Mouse (Mus musculus) olfactory bulb, adult 2 months (tissue): ENCODE measurements around the gene Cacna1d. TPM values are rescaled to one million over a fixed set of nuclear protein-coding genes. Genes with fewer than 3 reads are reported as not detected.

ENCODE experiments used
- H3K27ac ChIP-seq: fragments of 200-500 bp; 2 replicates; pipeline ENCODE4 v1.5.1; 2012; ENCODE audit warnings: low read depth, low read length; ENCODE audit not compliant: insufficient read depth
- H3K4me1 ChIP-seq: fragments of 200-500 bp; 2 replicates; pipeline ENCODE4 v1.6.1; 2012; ENCODE audit warnings: low read length; ENCODE audit not compliant: control insufficient read depth, insufficient read depth
- H3K4me3 ChIP-seq: fragments of 200-500 bp; 2 replicates; pipeline ENCODE4 v1.5.1; 2012; ENCODE audit warnings: mild to moderate bottlenecking, low read depth, low read length, moderate library complexity; ENCODE audit not compliant: insufficient read depth
- CTCF ChIP-seq: fragments of 200-500 bp; IDR thresholded peaks from 2 replicates; pipeline ENCODE4 v1.5.1; 2012; ENCODE audit warnings: low read depth, mild to moderate bottlenecking, low read length, moderate library complexity; ENCODE audit not compliant: insufficient read depth
- POLR2A ChIP-seq: fragments of 200-500 bp; IDR thresholded peaks from 2 replicates; pipeline ENCODE4 v1.6.1; 2012; ENCODE audit warnings: mild to moderate bottlenecking, low read depth, low read length, moderate library complexity; ENCODE audit not compliant: insufficient read depth
- WGBS: fragments of 180-500 bp; shearing (Covaris S2); methylation state at CpG from one replicate; pipeline ENCODE4 v1.1.7; 2018; 5-methylcytosine and 5-hydroxymethylcytosine counted together
- polyA plus RNA-seq: library from polyadenylated mRNA; stranded (reverse); fragments of >200 nt; gene quantifications from 2 replicates; pipeline ENCODE4 v1.2.4, GENCODE M21; 2012; ENCODE audit warnings: low replicate concordance; ENCODE audit not compliant: missing spikeins, insufficient read depth, insufficient read length

Cacna1d gene
- polyA plus RNA-seq, 1 experiment, result 140 TPM

DNA sequence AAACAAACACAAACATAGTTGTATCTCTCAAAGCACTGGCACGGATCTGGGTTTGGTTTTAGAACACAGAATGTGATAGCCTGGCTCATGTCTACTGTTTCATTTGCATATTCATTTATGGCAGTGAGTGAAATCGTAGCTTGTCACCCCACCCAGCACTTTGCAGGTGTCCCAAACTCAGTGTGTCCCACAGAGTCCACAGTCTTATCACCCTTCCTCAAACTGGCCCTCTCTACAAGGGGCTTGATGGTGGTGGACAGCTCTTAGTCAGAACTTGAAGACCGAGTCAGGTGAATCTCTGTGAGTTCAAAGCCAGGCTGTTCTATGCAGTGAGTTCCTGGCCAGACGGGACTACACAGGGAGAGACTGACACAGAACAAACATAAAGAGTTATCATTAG is 234.8 kb downstream of the Cacna1d start:
- TF ChIP-seq POLR2A, result no peak
- no peak overlapping the region for H3K4me3 ChIP-seq
- H3K4me1 ChIP-seq, result peaks cover 63% of the 10 kb centered on the region
- WGBS, result 44% methylated on average over 4 of the region's 4 CpGs
- H3K27ac ChIP-seq, result peak overlapping the region; percentile 96

GRCm38 (mm10) chr14:30255701-30256400 is 235.4 kb downstream of the Cacna1d start:
- H3K4me3 ChIP-seq, result no peak overlapping the region
- peak overlapping the region; percentile 96 for H3K27ac ChIP-seq
- TF ChIP-seq POLR2A (no peak), CTCF (no peak)
- peaks cover 63% of the 10 kb centered on the region for H3K4me1 ChIP-seq
- WGBS, result 18% methylated on average over 12 of the region's 12 CpGs

GRCm38 (mm10) chr14:30254776-30255175 is 236.5 kb downstream of the Cacna1d start:
- H3K4me3 ChIP-seq, result no peak overlapping the region
- 70% methylated on average over 4 of the region's 4 CpGs for WGBS
- TF ChIP-seq POLR2A (no peak), CTCF (no peak)
- H3K27ac ChIP-seq, result peak overlapping the region; percentile 96
- peaks cover 65% of the 10 kb centered on the region for H3K4me1 ChIP-seq

DNA sequence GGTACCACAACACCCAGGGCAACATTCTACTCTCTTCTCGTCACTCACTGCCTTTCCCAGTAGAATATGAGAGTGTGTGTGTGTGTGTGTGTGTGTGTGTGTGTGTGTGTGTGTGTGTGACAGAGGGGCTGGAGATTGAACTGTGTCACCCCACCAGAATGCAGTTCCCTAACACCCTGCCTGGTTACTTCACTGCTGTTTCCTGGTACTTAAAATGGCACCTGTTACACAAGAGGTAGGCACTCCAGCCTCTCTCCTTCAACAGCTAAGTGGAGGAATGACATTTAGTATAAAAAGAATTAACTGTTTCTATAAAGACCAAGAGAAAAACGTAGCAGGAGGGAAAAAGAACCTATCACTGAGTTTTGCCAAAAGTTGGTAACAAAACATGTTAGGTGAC is 238.4 kb downstream of the Cacna1d start:
- 71% methylated on average over 2 of the region's 2 CpGs for WGBS
- Histone ChIP-seq H3K27ac (no peak overlapping the region), H3K4me3 (no peak overlapping the region), H3K4me1 (peaks cover 64% of the 10 kb centered on the region)
- TF ChIP-seq POLR2A (no peak), CTCF (no peak)

DNA sequence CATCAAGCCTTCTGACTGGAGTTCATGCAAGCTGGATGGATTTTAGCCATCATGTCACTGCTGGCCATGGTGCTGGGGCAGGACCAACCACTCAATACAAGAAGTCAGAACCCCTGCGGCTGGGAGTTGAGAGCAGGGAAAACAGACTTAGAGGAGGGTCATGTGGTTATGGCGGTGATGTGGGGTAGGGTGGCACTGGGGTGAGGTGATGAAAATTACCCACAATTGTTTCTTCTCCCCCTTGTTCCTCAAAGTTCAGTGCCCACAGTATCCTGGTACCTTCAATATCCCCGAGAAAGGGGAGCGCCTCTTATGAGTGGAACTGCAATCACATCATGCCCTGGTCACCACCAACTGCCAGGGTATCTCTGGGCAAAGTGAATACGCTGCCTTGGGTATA is 239.9 kb downstream of the Cacna1d start:
- Histone ChIP-seq H3K27ac (peak overlapping the region; percentile 23), H3K4me1 (peaks cover 56% of the 10 kb centered on the region), H3K4me3 (no peak overlapping the region)
- 89% methylated on average over 5 of the region's 5 CpGs for WGBS
- TF ChIP-seq CTCF (no peak), POLR2A (no peak)

DNA sequence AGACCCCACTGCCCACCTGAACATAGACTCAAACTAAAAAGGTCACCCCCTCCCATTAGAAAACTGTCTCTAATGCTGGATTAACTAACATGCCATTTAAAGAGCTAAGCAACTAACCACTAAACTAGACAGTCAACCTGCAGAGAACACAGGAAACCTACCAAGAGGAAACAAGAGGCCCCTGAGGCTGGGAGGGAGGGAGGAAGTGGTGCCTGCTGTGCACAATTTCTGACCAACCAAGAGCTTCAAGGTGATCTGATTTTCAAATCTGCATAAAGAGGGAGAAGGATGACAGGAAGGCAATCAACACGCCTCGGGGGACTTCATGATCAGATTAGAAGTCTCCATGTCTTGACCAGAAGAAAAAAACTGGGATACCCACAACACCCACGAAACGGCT is 241.7 kb downstream of the Cacna1d start:
- H3K27ac ChIP-seq, result peak overlapping the region; percentile 25; the same call in 1 of the 2 replicates
- H3K4me1 ChIP-seq, result peaks cover 50% of the 10 kb centered on the region
- WGBS, result 83% methylated on average over 4 of the region's 4 CpGs
- H3K4me3 ChIP-seq, result no peak overlapping the region
- TF ChIP-seq CTCF (no peak), POLR2A (no peak)

- Histone ChIP-seq H3K4me3 (no peak overlapping the region), H3K27ac (peak overlapping the region; percentile 25), H3K4me1 (peaks cover 49% of the 10 kb centered on the region)
- 66% methylated on average over 4 of the region's 4 CpGs for WGBS
- TF ChIP-seq POLR2A (no peak), CTCF (no peak)
Observed at GRCm38 (mm10) chr14:30248811-30249210, 242.4 kb downstream of the Cacna1d start.

GRCm38 (mm10) chr14:30248121-30248520 is 243.1 kb downstream of the Cacna1d start:
- Histone ChIP-seq H3K27ac (peak overlapping the region; percentile 25; the same call in 1 of the 2 replicates), H3K4me1 (peaks cover 44% of the 10 kb centered on the region), H3K4me3 (no peak overlapping the region)
- TF ChIP-seq POLR2A (no peak), CTCF (no peak)
- WGBS, result 69% methylated on average over 8 of the region's 8 CpGs

- no peak for TF ChIP-seq CTCF
- no peak for TF ChIP-seq POLR2A
- 78% methylated on average over 4 of the region's 4 CpGs for WGBS
- Histone ChIP-seq H3K27ac (no peak overlapping the region), H3K4me3 (no peak overlapping the region), H3K4me1 (peaks cover 43% of the 10 kb centered on the region)
Observed at GRCm38 (mm10) chr14:30247606-30248005, 243.6 kb downstream of the Cacna1d start.
